Mouse (Mus musculus) cerebellum, postnatal 14 days (tissue): ENCODE results near the gene Hist1h1t.

Experiments
- DNase-seq, 2 experiments: peaks; one replicate each; pipeline ENCODE4 v3.0.0; 2021; ENCODE audit warnings: mixed read lengths in 2 of 2

Gene Hist1h1t

DNA sequence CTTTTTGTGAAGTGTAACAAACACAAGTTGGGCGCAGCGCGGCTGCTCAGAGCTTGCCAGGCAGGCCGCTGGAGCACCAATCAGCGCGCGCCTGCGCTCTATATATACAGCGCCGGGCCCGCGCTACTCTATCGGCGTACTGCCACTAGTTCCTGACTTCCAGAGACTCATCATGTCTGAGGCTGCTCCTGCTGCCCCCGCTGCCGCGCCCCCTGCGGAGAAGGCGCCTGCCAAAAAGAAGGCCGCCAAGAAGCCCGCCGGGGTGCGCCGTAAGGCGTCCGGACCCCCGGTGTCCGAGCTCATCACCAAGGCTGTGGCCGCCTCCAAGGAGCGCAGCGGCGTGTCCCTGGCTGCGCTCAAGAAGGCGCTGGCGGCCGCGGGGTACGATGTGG is 43.1 kb downstream of the Hist1h1t start, which contains the start of gene Hist1h1c:
Gene Hist1h1c, plus strand, starts transcription at position 132 of the 392 bp plus-strand sequence.
- DNase-seq, result peak; percentile 76 to 83

DNA sequence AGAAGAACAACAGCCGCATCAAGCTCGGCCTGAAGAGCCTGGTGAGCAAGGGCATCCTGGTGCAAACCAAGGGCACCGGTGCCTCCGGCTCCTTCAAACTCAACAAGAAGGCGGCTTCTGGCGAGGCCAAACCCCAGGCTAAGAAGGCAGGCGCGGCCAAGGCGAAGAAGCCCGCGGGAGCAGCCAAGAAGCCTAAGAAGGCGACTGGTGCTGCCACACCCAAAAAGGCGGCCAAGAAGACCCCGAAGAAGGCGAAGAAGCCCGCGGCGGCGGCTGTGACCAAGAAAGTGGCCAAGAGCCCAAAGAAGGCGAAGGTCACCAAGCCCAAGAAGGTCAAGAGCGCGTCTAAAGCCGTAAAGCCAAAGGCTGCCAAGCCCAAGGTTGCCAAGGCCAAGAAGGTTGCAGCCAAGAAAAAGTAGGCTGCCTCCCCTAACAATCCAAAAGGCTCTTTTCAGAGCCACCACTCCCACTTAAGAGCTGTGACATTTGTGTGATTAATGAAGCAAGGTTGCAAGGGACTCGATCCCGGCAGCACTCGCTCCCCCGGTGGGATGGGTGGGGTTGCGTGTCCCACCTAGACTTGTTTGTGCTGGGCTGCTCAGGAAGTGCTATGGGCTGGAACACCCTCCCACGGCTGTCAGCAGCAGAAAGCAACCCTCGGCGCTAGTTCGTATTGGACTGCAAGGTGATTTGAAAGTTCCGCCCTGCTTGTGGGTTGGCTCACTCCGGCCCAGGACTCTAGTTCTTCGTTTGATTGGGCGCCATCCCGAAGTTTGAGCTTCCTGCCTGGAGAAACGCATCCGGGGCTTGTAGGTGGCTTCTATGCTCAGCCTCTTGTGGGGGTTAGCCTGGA is 43.7 kb downstream of the Hist1h1t start:
- DNase-seq, result peak; percentile 87 to 88

- DNase-seq, result no peak
Observed at GRCm38 (mm10) chr13:23739922-23740252, 44.3 kb downstream of the Hist1h1t start.

DNA sequence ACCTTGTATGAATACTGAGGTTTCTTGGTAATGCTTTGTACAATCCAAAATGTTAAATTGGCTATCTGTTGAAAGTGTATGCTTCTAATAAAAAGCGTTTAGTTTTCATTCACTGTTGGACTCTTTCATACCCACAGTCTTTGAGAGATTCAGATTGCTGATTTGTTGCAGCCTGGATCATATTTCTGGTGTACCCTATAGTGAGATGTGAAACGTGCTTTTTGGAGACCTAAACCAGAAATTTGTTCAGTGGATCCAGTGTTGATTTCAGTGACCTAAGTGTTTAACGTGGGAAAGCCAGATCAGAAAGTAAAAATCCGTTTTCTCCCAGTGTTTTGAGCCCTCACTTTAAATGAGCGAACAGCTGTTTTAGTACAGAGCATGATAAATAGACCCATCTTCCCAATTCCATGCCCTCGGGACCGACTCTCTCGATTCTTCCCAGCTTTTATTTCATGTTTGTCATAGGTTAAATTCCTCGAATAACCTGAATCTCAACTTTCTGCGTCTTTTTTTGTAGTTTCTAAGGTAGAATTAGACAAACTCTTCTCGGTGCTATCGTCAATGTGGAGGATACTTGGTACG is 44.7 kb downstream of the Hist1h1t start:
- DNase-seq, result no peak

DNA sequence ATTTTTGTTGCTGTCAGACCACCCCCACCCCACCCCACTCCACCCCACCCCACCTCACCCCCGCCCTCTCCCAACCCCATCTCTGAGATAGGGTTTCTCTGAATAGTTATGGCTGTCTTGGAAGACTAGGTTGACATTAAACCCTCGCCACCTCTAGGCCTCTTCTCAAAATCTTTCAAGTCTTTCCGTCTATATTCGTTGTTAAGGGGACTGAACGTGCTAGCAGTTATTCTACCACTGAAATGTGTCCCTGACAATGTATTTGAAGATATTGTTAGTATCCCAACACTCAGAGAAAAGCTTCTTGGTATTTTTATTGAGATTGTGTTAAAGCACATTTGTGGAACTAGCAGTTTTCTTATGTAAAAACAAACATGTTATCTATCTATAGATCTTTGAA is 45.3 kb downstream of the Hist1h1t start:
- DNase-seq, result no peak

GRCm38 (mm10) chr13:23742007-23742406 is 46.4 kb downstream of the Hist1h1t start:
- DNase-seq, result no peak

GRCm38 (mm10) chr13:23743215-23743614 is 47.6 kb downstream of the Hist1h1t start:
- no peak for DNase-seq

GRCm38 (mm10) chr13:23743963-23744362 is 48.3 kb downstream of the Hist1h1t start:
- DNase-seq, result no peak

- no peak for DNase-seq
Observed at GRCm38 (mm10) chr13:23744421-23745380, 49.1 kb downstream of the Hist1h1t start.

DNA sequence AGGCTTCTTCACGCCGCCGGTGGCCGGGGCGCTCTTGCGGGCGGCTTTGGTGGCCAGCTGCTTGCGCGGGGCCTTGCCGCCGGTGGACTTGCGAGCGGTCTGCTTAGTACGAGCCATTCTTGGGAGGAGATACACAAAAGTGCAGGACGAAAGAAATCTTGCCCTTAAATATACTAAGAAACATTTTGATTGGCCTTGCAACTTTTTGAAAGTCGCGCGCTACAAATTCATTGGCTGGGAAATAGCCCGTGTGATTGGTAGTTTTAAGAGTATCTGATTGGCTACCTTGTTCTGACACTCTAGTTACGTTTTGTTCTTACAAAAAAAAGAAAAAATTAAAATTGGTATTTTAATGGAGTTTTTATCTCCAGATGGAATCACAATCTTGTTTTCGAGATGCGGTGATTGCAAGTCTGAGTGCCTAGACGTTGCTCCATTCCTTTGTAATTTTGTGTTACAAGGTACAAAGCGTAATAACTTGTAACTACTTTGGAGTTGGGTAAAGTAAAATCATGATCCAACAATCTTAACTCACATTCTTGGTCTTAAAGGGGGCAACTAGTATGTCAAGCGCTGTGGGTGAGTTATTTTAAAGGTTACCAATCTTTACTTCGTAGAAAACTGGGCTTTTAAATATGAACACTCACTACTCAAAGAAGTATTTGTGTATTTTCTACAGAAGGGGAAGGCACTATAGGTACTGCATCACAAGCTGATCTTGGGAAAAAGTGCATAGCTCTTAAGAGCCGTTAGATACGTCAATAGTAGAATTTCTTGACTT is 50.0 kb downstream of the Hist1h1t start, which contains the start of gene Hist1h3c:
Gene Hist1h3c, minus strand, starts transcription at position 222 of the 781 bp plus-strand sequence.
- DNase-seq, result peak; percentile 89 to 93
